Mouse (Mus musculus) naive thymus-derived CD4-positive, alpha-beta T cell, adult 5 months (primary cell): Measurements from ENCODE around the gene Rae1. TPM values are rescaled to one million over a fixed set of nuclear protein-coding genes. Genes with fewer than 3 reads are reported as not detected.

ENCODE experiments used
- polyA plus RNA-seq: library from polyadenylated mRNA; unstranded; fragments of 100-300 nt; shearing (Covaris generic); gene quantifications from one replicate; pipeline ENCODE4 v1.2.1, GENCODE M21; 2017

Rae1 gene
- polyA plus RNA-seq, result 109 TPM

GRCm38 (mm10) chr2:172999630-173000284 lies at the start of gene Rae1:
Rae1 (plus strand) TSS chr2:173000117.

GRCm38 (mm10) chr2:172977409-172978130 lies 22.3 kb upstream of the Rae1 start, which contains the start of gene Spo11:
Spo11 (plus strand) TSS chr2:172977700.

GRCm38 (mm10) chr2:173020430-173020829 lies 20.5 kb downstream of the Rae1 start, which contains the start of gene Rbm38:
Rbm38 (plus strand) TSS chr2:173020498.

Other genes starting within 250 kb of the Rae1 start
- gene Bmp7, start 59.8 kb upstream of the Rae1 start, polyA plus RNA-seq, result 0.98 TPM
- gene Spo11, start 22.4 kb upstream of the Rae1 start, polyA plus RNA-seq, result 2.4 TPM
- 33.0 TPM for gene Rbm38, start 20.4 kb downstream of the Rae1 start, polyA plus RNA-seq
- not detected for gene Ctcfl, start 119.4 kb downstream of the Rae1 start, polyA plus RNA-seq
- gene Pck1, start 152.9 kb downstream of the Rae1 start, polyA plus RNA-seq, result not detected
- 71.7 TPM for gene Zbp1, start 218.8 kb downstream of the Rae1 start, polyA plus RNA-seq